Mouse (Mus musculus) embryo, embryonic 11 days (tissue): ENCODE results near the gene Slit3.

ENCODE experiments used
- DNase-seq: peaks from one replicate; pipeline ENCODE4 v3.0.0-alpha.2; 2015

Slit3 gene

GRCm38 (mm10) chr11:35364469-35364868 is 243.4 kb downstream of the Slit3 start:
- DNase-seq = peak; percentile 42

DNA sequence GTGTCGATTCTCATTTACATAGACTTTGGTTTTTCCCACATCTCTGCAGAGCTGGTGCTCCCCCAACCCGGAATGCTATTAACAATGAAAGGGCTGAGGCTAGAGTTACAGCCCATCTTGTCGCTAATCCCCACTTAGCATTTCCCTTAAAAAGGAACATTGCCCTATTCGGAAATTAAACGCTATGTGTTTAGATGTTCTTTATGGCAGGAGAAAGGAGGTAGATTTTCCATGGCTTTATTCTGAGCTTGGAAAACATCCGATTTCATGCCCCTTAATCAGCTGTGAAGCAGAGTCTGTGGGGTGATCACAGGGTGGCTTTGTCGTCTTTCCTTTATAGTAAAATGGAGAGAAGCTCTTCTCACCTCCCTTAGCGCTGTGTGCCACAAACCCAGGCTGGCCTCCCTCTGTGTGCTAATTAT is 244.5 kb downstream of the Slit3 start:
- DNase-seq = peak; percentile 42

GRCm38 (mm10) chr11:35366611-35367010 is 245.6 kb downstream of the Slit3 start:
- no peak for DNase-seq

GRCm38 (mm10) chr11:35367248-35367647 is 246.2 kb downstream of the Slit3 start:
- no peak for DNase-seq

GRCm38 (mm10) chr11:35369964-35370363 is 248.9 kb downstream of the Slit3 start:
- DNase-seq = no peak

- DNase-seq = peak; percentile 63
Observed at GRCm38 (mm10) chr11:35370705-35371104, 249.7 kb downstream of the Slit3 start.

GRCm38 (mm10) chr11:35372410-35372809 is 251.4 kb downstream of the Slit3 start:
- no peak for DNase-seq

- DNase-seq = no peak
Observed at GRCm38 (mm10) chr11:35375072-35375471, 254.0 kb downstream of the Slit3 start.

DNA sequence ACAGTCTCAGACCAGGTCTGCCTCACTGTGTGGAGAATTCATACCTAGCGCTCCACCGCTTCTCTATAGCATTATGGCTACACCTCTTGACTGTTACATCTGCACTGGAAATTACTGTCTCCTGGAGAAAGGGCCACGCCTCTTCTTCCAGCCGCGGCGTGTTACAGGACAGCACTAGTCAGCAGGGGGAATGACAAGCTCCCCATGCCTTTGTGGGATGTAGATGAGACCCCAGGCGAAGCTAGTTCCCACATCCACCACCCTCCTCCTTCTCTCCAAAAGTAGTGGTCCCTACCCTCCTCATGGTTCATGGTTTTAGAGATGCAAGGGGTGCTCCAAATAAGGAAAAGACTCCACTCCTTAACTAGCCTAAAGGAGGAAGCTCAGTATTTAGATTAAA is 257.8 kb downstream of the Slit3 start:
- no peak for DNase-seq

DNA sequence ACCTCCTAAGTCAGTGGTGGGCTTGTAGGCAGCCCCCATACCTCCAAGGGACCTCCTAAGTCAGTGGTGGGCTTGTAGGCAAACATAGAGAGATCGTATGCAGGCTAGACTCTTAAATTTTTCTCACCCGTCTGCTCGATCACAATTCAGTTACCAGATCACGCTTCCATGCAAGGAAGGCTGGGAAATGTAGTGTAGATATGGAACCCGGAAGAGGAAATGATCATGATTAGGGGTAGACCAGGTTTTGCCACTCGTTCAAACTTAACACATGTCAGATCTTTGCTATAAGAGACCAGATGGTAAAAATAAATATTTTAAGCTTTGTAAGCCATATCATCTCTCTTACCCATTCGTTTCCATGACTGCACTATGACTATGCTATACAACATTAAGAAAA is 258.4 kb downstream of the Slit3 start:
- no peak for DNase-seq

DNA sequence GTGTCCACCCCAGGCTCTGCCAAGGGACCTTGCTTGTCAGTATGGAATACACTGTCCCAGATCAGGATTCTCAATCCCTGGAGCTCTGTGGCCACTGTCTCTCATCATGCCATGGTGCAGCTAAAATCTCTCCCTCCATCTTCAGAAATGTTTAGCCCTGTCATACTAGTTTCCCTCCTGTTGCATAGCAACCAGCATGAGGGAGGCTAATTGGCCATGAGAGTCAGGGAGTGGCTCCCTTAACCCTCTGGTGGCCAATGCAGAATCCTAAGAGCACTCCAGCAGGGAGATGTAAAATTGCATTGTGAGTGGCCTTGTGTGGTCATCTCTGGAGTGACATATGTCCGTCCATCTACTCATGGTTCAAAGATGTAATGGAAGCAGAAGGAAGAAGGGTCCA is 259.7 kb downstream of the Slit3 start:
- DNase-seq = no peak

DNA sequence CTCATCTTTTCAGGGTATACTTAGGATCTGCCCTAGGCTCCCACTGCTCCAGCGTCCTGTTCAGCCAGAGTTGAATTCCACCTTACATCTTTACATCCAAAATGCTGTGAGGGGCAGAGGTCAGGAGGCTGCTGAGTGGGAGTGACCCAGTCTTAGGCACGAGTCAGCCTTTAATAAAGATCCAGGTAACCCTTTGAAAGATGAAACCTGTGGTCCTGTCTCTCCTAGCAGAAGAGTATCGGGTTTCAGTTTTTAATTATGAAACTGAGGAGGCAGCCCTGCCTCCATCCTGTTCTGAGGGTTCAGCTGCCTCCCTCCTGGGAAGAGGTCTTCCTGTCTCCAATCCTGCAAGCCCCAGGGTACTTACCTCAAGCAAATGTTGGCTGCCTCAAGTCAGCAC is 264.4 kb downstream of the Slit3 start:
- DNase-seq = peak; percentile 43

GRCm38 (mm10) chr11:35387826-35388225 is 266.8 kb downstream of the Slit3 start:
- peak; percentile 41 for DNase-seq

GRCm38 (mm10) chr11:35388471-35388870 is 267.4 kb downstream of the Slit3 start:
- peak; percentile 82 for DNase-seq

DNA sequence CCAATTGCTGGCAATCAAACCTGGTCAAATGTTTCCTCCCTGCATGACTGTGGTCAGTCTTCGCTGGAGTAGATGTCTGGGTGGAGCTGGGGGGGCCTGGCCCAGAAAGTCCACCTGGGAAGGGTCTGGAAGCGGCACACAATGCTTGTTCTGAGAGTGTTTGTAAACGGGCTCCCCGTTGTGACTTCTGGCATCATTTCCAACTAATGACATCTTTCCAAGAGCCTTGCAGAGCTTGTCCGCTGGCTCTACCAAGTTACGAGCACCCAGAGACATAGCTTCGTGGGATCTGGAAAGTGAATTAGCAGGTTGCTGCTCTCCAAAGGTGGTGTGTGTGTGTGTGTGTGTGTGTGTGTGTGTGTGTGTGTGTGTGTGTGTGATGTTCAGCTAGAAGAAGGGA is 268.3 kb downstream of the Slit3 start:
- no peak for DNase-seq

DNA sequence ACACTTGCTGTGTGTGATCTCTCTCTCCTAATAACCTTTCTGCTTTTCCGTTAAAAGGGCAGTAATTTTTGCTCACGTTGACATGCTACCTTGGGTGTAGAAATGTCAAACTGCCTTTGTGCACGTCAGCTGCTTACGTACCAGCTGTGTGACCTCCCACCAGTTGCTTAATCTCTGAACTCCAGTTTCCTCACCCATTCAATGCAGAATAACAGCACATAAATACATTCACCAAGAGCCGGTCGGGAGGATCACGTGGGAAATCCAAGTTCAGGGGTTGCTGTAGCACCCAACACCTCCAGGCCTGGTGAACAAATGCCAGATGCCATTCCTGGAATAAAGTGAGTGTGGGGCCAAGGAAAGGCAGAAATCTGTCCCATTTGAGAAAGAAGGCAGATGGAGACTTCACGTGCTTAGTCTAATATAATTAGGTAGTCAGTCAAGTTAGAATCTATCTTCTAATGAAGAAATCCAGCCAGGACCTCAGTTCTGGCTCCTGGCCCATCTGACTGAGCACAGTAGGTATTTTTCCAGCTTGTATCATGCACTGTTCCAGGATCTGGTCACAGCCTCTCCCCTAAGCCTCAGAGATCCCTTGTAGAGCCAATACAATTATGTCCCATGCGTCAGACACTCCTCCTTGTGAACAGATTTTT is 268.9 kb downstream of the Slit3 start:
- DNase-seq = no peak

GRCm38 (mm10) chr11:35393815-35394214 is 272.8 kb downstream of the Slit3 start:
- no peak for DNase-seq

- no peak for DNase-seq
Observed at GRCm38 (mm10) chr11:35395376-35395775, 274.4 kb downstream of the Slit3 start.

GRCm38 (mm10) chr11:35398353-35398752 is 277.3 kb downstream of the Slit3 start:
- no peak for DNase-seq

DNA sequence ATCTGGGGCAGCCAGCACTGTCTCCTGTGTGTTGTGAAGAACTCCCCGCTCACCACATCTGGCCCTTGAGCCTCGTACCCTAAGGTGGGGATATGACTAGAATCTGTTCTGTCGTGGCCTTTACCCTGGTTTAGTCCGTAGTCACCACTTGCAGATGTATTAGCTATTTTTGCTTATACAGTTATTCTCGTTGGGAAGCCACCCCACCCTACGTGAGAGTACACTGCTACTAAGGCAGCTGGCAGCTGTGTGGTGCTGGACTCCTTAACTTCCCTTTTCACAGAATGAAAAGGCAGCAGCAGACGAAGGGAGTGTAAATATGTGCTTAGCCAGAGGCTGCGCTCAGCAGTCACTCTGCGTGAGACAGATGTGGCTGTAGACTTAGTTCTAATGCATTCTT is 282.5 kb downstream of the Slit3 start:
- DNase-seq = no peak

DNA sequence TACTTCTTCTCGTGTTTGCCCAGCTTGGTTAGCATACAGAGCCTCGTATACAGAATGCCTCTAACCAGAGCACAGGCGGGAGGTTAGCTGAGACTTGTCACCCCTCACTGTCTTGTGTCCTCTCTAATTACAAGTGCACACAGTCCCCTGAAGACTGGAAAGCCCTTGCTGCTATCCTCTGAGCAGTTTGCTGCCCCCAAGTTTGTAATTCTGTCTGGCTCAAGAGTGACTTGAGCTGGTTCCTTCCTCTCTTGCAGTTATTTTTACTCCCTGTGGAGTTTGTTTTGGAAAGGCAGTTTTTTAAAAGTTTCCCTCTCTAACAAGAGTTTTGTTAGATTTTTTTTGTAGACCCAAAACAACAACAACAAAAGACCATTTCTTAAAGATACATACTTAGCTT is 285.0 kb downstream of the Slit3 start:
- DNase-seq = no peak

DNA sequence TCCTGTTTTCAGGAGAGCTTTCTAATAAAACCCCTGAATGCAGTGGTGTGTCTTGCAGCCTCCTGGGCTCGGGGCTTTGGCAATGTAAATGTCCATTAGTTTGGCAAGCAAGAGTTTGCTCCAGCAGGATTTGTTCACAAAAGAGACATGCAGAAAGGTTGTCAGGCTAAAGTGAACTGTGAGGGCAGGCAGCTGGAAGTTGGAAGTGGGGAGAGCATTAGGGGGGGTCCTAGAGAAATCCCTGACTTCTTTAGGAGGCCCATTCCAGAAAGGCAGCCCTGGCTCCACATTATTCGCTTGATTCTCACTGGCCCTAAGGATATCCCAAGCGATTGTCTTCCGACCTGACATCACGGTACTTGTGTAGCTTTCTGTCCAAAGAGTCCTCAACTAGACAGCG is 285.5 kb downstream of the Slit3 start:
- no peak for DNase-seq

DNA sequence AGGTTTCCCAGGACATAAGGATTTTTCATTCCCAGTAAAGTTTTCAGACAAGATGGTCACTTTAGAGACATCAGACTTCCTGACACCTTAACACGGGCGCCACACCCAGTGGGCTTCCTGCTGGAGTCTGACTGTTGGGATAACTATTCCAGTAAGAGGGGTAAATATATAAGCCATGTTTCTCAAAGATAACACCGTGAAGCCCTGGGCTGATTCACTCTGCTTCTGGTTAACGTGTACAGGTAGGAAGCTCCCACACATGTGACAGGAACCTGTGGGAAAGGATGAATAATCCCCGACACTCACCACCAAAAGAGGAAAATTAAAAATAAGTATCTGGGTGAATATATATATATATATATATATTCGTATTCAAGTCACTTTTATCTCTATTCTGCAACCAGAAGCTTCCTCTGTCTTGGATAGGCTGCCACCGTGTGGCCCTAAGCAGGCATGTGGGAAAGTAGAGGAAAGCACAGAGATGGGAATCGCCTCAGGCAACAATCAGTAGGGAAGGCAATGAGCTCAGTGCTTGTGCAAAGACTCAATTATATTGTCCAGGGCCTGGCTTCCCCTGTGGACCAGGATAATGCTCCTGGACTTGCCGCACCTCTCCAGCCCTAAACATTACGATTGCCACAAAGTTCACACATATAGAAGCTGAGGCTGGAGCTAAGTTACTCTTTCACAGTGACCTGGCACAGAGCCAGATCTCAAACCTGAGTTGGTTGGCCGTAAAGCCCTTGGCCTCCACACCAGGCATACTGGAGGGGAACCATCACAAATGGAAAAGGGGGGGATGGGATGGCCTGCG is 286.5 kb downstream of the Slit3 start:
- DNase-seq = peak; percentile 88

GRCm38 (mm10) chr11:35410431-35410830 is 289.4 kb downstream of the Slit3 start:
- no peak for DNase-seq
